Mouse (Mus musculus) left cerebral cortex, postnatal 10 days (tissue): Measurements from ENCODE around the gene Zfp385c. TPM values are rescaled to one million over a fixed set of nuclear protein-coding genes. Genes with fewer than 3 reads are reported as not detected.
"Not testable (repeated sequence)": the region's sequence is repeated elsewhere in the genome, so short reads cannot be mapped to it uniquely, and the experiment has no call there.

Experiments
- DNase-seq, 2 experiments: peaks; one replicate each; pipeline ENCODE4 v3.0.0; 2021 to 2022; ENCODE audit warnings: low spot score in 2 of 2, mixed read lengths in 1 of 2; ENCODE audit errors: extremely low spot score in 1 of 2
- intact Hi-C: fragments of 180-260 bp; cut with DNase I; formaldehyde crosslinking; loops from one replicate; pipeline ENCODE4 v1.15.1; 2025
- total RNA-seq, 2 experiments: library from RNA; stranded (reverse); gene quantifications; 2 replicates each; pipeline ENCODE4 v1.2.3; 2021

The Zfp385c gene
- total RNA-seq, 2 experiments from 2014 or later, result 0.21 to 0.75 TPM

- intact Hi-C loops, result loop anchor here (5.0 kb wide), 1 partner anchor 36 kb away; no protein-coding TSS in a partner anchor
- DNase-seq, result no peak
Observed at GRCm38 (mm10) chr11:100651205-100651604, 41.0 kb downstream of the Zfp385c start.

GRCm38 (mm10) chr11:100648405-100648804 lies 43.9 kb downstream of the Zfp385c start:
- no peak for DNase-seq
- intact Hi-C loops, result no loop called here

GRCm38 (mm10) chr11:100646265-100646664 lies 46.0 kb downstream of the Zfp385c start:
- peak in 1 of 2 experiments; percentile 62 for DNase-seq

GRCm38 (mm10) chr11:100643612-100644575 lies 48.4 kb downstream of the Zfp385c start:
- DNase-seq, result peak in 1 of 2 experiments; percentile 63
- intact Hi-C loops, result no loop called here

More at GRCm38 (mm10) chr11:100646265-100646664, 46.0 kb downstream of the Zfp385c start:
- intact Hi-C loops, result no loop called here

GRCm38 (mm10) chr11:100640159-100640906 lies 51.9 kb downstream of the Zfp385c start:
- intact Hi-C loops, result no loop called here
- DNase-seq, result peak in 1 of 2 experiments; percentile 63

- intact Hi-C loops, result no loop called here
- DNase-seq, result no peak
Observed at GRCm38 (mm10) chr11:100634530-100634929, 57.7 kb downstream of the Zfp385c start.

GRCm38 (mm10) chr11:100628862-100629352 lies 63.3 kb downstream of the Zfp385c start:
- DNase-seq, result peak in 1 of 2 experiments; percentile 55
- intact Hi-C loops, result no loop called here

GRCm38 (mm10) chr11:100628056-100628455 lies 64.2 kb downstream of the Zfp385c start:
- no peak for DNase-seq
- intact Hi-C loops, result no loop called here

- DNase-seq, result peak; percentile 44 to 81
- intact Hi-C loops, result loop anchor here (2.0 kb wide), 1 partner anchor 68 kb away; no protein-coding TSS in a partner anchor
Observed at GRCm38 (mm10) chr11:100626701-100627195, 65.5 kb downstream of the Zfp385c start.

- DNase-seq, result no peak
- intact Hi-C loops, result loop anchor here (2.0 kb wide), 1 partner anchor 69 kb away; no protein-coding TSS in a partner anchor
Observed at GRCm38 (mm10) chr11:100625754-100626700, 66.2 kb downstream of the Zfp385c start.

- peak in 1 of 2 experiments; percentile 72 for DNase-seq
- intact Hi-C loops, result no loop called here
Observed at GRCm38 (mm10) chr11:100623867-100624266, 68.4 kb downstream of the Zfp385c start.

GRCm38 (mm10) chr11:100622714-100623113 lies 69.5 kb downstream of the Zfp385c start:
- peak; percentile 93 to 97 for DNase-seq
- intact Hi-C loops, result no loop called here

- DNase-seq, result peak in 1 of 2 experiments; percentile 53
- intact Hi-C loops, result no loop called here
Observed at GRCm38 (mm10) chr11:100619982-100620381, 72.3 kb downstream of the Zfp385c start, which contains the start of gene Dnajc7. Gene Dnajc7 (minus strand): TSS chr11:100620168.

GRCm38 (mm10) chr11:100619485-100619975 lies 72.7 kb downstream of the Zfp385c start:
- peak; percentile 97 to 98 for DNase-seq
- intact Hi-C loops, result no loop called here

GRCm38 (mm10) chr11:100618761-100619484 lies 73.3 kb downstream of the Zfp385c start, which contains the start of gene Nkiras2:
Gene Nkiras2 (plus strand): TSS chr11:100619244.
- DNase-seq, result peak; percentile 34 to 85
- intact Hi-C loops, result no loop called here

GRCm38 (mm10) chr11:100617480-100617879 lies 74.8 kb downstream of the Zfp385c start:
- intact Hi-C loops, result no loop called here
- DNase-seq, result no peak

GRCm38 (mm10) chr11:100616836-100617235 lies 75.4 kb downstream of the Zfp385c start:
- intact Hi-C loops, DNase-seq: not testable (repeated sequence)
